Mouse (Mus musculus): ENCODE data around the gene Myocd. TPM values are rescaled to one million over a fixed set of nuclear protein-coding genes. Genes with fewer than 3 reads are reported as not detected.

Gene Myocd
- total and polyA plus RNA-seq, 2 experiments from 2014 or later: 0.11 to 0.20 TPM

DNA sequence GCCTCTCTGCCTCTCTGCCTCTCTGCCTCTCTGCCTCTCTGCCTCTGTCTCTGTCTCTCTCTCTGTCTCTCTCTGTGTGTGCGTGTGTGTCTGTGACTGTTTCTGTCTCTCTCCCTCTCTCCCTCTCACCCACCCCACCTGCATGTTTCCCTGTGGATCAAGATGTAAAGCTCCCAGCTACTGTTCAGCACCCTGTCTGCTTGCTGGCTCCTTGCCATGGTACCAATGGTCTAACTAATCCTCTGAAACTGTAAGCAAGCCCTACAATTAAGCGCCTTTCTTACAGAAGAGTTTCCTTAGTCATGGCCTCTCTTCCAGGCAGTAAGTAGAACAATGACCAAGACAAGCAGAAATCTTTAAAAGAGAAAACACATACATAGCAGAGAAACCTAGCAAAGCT, 32.9 kb downstream of the Myocd start:
- Histone ChIP-seq H3K4me3 (ENCODE audit: low read depth, low read length) (no peak overlapping the region), H3K27me3 (ENCODE audit: insufficient read depth, low read length) (no peaks in the 10 kb centered on the region), H3K27ac (ENCODE audit: low read depth, low read length) (no peak overlapping the region), H3K9ac (replicated peaks; ENCODE audit: low read length, poor library complexity, severe bottlenecking) (no peak overlapping the region), H3K4me2 (ENCODE audit: low read depth, low read length, poor library complexity, severe bottlenecking) (no peak overlapping the region), H3K4me1 (ENCODE audit: insufficient read depth, low read length) (peaks cover 3% of the 10 kb centered on the region; the same call in 1 of the 2 replicates), H3K9me3 (ENCODE audit: low read length) (no peaks in the 10 kb centered on the region), H3K36me3 (ENCODE audit: insufficient read depth, low read length) (no peaks in the 10 kb centered on the region)
- ATAC-seq (ENCODE audit: low FRiP score): no peak
- no peak for DNase-seq (ENCODE audit: low spot score)
- no peak for TF ChIP-seq CTCF (IDR thresholded peaks at IDR 0.05)
- WGBS: 71% methylated on average over 2 of the region's 2 CpGs

DNA sequence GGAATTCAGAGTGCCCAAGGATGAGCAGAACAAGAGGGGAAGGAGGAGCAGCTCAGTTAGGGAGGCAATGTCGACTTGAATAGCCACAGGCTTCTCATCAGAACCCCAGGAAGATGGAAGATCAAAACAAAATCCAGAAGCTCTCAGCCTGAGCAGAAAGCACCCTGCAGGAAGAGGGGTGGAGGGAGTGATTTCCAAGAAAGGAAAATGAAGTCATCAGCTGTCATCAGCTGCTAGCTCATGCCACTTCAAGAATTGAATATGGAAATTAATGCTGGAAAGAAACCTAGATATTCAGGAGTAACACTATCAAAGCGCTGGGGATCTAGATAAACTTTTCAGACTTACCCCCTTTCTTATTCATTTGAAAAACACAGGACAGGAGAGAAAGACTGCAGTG, 34.4 kb downstream of the Myocd start:
- Histone ChIP-seq H3K27ac (ENCODE audit: low read depth, low read length) (no peak overlapping the region), H3K4me2 (ENCODE audit: low read depth, low read length, poor library complexity, severe bottlenecking) (no peak overlapping the region), H3K9me3 (ENCODE audit: low read length) (no peaks in the 10 kb centered on the region), H3K4me3 (ENCODE audit: low read depth, low read length) (no peak overlapping the region), H3K4me1 (ENCODE audit: insufficient read depth, low read length) (peaks cover 3% of the 10 kb centered on the region; the same call in 1 of the 2 replicates), H3K9ac (replicated peaks; ENCODE audit: low read length, poor library complexity, severe bottlenecking) (no peak overlapping the region), H3K36me3 (ENCODE audit: insufficient read depth, low read length) (no peaks in the 10 kb centered on the region), H3K27me3 (ENCODE audit: insufficient read depth, low read length) (no peaks in the 10 kb centered on the region)
- 24% methylated on average over 2 of the region's 2 CpGs for WGBS
- TF ChIP-seq CTCF (IDR thresholded peaks at IDR 0.05): no peak
- no peak for DNase-seq (ENCODE audit: low spot score)
- no peak for ATAC-seq (ENCODE audit: low FRiP score)

DNA sequence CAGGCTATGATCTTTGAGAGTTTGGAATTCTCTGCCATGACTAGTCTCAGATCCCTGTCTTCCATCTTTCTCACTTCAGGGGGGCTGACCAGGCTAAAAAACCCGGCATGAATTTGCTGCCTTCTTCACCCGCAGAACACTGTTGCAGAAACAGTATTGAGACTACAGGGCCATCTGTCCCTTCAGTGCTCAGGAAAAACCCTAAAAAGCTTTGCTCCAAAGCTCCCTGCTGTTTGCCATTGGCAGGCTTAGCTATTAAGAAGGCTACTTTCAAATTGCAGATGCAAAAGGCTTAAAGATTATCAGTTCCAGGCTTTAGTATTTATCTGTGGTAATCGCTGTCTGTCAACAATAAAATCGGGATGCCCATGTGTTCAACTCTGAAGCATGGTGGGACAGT, 38.0 kb downstream of the Myocd start:
- Histone ChIP-seq H3K9ac (replicated peaks; ENCODE audit: low read length, poor library complexity, severe bottlenecking) (no peak overlapping the region), H3K27me3 (ENCODE audit: insufficient read depth, low read length) (no peaks in the 10 kb centered on the region), H3K36me3 (ENCODE audit: insufficient read depth, low read length) (no peaks in the 10 kb centered on the region), H3K9me3 (ENCODE audit: low read length) (no peaks in the 10 kb centered on the region), H3K27ac (ENCODE audit: low read depth, low read length) (no peak overlapping the region), H3K4me1 (ENCODE audit: insufficient read depth, low read length) (peaks cover 3% of the 10 kb centered on the region; the same call in 1 of the 2 replicates), H3K4me2 (ENCODE audit: low read depth, low read length, poor library complexity, severe bottlenecking) (no peak overlapping the region), H3K4me3 (ENCODE audit: low read depth, low read length) (no peak overlapping the region)
- WGBS: 48% methylated on average over 4 of the region's 4 CpGs
- DNase-seq (ENCODE audit: low spot score) (no peak), ATAC-seq (ENCODE audit: low FRiP score) (no peak)
- no peak for TF ChIP-seq CTCF (IDR thresholded peaks at IDR 0.05)

GRCm38 (mm10) chr11:65226766-65227165, 43.0 kb downstream of the Myocd start:
- no peak for DNase-seq (ENCODE audit: low spot score)
- no peak for TF ChIP-seq CTCF (IDR thresholded peaks at IDR 0.05)
- no peak overlapping the region for H3K27ac ChIP-seq (ENCODE audit: low read depth, low read length)
- no peaks in the 10 kb centered on the region for H3K4me1 ChIP-seq (ENCODE audit: insufficient read depth, low read length)
- H3K9ac ChIP-seq (replicated peaks; ENCODE audit: low read length, poor library complexity, severe bottlenecking): no peak overlapping the region
- H3K4me2 ChIP-seq (ENCODE audit: low read depth, low read length, poor library complexity, severe bottlenecking): no peak overlapping the region
- H3K9me3 ChIP-seq (ENCODE audit: low read length): no peaks in the 10 kb centered on the region
- no peaks in the 10 kb centered on the region for H3K27me3 ChIP-seq (ENCODE audit: insufficient read depth, low read length)
- 47% methylated on average over 10 of the region's 10 CpGs for WGBS
- no peaks in the 10 kb centered on the region for H3K36me3 ChIP-seq (ENCODE audit: insufficient read depth, low read length)
- no peak for ATAC-seq (ENCODE audit: low FRiP score)
- H3K4me3 ChIP-seq (ENCODE audit: low read depth, low read length): no peak overlapping the region

DNA sequence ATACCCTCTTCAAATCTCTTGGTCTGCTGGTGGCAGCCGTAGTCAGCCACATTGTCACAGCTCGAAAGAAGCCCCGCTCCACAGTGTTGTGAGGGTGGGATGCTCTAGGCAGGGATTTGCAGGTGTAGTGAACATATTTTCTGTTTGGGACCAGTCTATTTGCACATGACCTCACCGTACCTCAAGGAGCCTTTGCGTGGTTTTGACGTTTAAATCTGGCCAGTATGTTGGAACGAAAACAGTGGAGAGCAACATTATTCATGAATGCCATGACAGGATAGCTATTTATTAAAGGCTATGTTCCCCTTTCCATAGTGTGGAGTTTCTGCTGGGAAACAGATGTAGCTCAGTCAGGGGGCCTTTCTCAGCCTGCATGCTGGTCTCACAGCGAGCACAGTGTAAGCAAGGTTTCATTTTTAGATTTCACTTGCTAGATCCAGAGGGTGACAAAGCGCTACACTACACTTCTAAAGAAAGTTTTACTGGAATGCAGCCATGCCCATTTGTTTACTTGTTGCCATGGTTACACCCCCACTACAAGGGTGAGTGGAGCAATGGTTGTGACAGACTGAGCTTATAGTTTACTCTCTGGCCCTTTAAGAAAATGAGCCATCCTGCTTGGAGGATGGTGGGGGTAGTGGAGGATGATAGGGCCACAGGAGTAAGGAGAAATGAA, 54.7 kb downstream of the Myocd start:
- H3K4me2 ChIP-seq (ENCODE audit: low read depth, low read length, poor library complexity, severe bottlenecking): no peak overlapping the region
- no peak for ATAC-seq (ENCODE audit: low FRiP score)

DNA sequence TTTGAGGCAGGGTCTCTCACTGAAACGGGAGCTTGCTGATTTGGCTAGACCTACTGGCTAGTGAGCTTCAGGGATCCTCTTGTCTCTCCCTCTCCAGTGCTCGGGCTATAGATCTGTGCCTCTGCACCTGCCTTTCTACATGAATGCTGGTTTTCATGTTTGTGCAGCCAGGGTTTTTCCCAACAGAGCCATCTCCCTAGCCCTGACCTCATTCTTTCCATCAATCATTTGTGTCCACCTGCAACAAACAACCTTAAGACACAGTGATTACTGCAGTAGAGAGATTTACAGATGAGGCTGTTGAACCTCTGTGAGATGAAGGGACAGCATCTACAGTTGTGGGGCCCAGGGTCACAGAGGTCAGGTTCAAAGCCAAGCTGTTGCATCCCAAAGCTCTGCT, 56.0 kb downstream of the Myocd start:
- Histone ChIP-seq H3K9ac (replicated peaks; ENCODE audit: low read length, poor library complexity, severe bottlenecking) (no peak overlapping the region), H3K4me2 (ENCODE audit: low read depth, low read length, poor library complexity, severe bottlenecking) (no peak overlapping the region), H3K9me3 (ENCODE audit: low read length) (no peaks in the 10 kb centered on the region), H3K4me3 (ENCODE audit: low read depth, low read length) (no peak overlapping the region), H3K36me3 (ENCODE audit: insufficient read depth, low read length) (no peaks in the 10 kb centered on the region), H3K4me1 (ENCODE audit: insufficient read depth, low read length) (no peaks in the 10 kb centered on the region), H3K27me3 (ENCODE audit: insufficient read depth, low read length) (no peaks in the 10 kb centered on the region), H3K27ac (ENCODE audit: low read depth, low read length) (no peak overlapping the region)
- no peak for TF ChIP-seq CTCF (IDR thresholded peaks at IDR 0.05)
- no peak for ATAC-seq (ENCODE audit: low FRiP score)
- DNase-seq (ENCODE audit: low spot score): no peak
- WGBS: 92% methylated on average over 2 of the region's 2 CpGs

More for the DNA sequence above, 54.7 kb downstream of the Myocd start:
- 60% methylated on average over 9 of the region's 9 CpGs for WGBS
- H3K27me3 ChIP-seq (ENCODE audit: insufficient read depth, low read length): no peaks in the 10 kb centered on the region
- TF ChIP-seq CTCF (IDR thresholded peaks at IDR 0.05): no peak
- H3K4me1 ChIP-seq (ENCODE audit: insufficient read depth, low read length): no peaks in the 10 kb centered on the region
- no peak overlapping the region for H3K9ac ChIP-seq (replicated peaks; ENCODE audit: low read length, poor library complexity, severe bottlenecking)
- DNase-seq (ENCODE audit: low spot score): peak; percentile 70
- no peak overlapping the region for H3K27ac ChIP-seq (ENCODE audit: low read depth, low read length)
- H3K36me3 ChIP-seq (ENCODE audit: insufficient read depth, low read length): no peaks in the 10 kb centered on the region
- no peaks in the 10 kb centered on the region for H3K9me3 ChIP-seq (ENCODE audit: low read length)
- no peak overlapping the region for H3K4me3 ChIP-seq (ENCODE audit: low read depth, low read length)

Measured in midbrain, postnatal 0 days (tissue).